Mouse (Mus musculus): ENCODE data around the gene Pdyn. TPM values are rescaled to one million over a fixed set of nuclear protein-coding genes. Genes with fewer than 3 reads are reported as not detected.

Pdyn gene
- polyA plus RNA-seq, 1 experiment = 0.41 TPM

GRCm38 (mm10) chr2:129680236-129680635 is 19.4 kb downstream of the Pdyn start:
- H3K27ac ChIP-seq (ENCODE audit: insufficient read depth, low read depth, low read length) = no peak overlapping the region
- no peaks in the 10 kb centered on the region; the same call in 1 of the 2 replicates for H3K4me1 ChIP-seq (ENCODE audit: control insufficient read depth, insufficient read depth, insufficient read length, low read length)
- WGBS = 76% methylated on average over 3 of the region's 3 CpGs
- H3K27me3 ChIP-seq (ENCODE audit: control insufficient read depth, insufficient read depth, low read length) = no peaks in the 10 kb centered on the region
- H3K4me3 ChIP-seq (ENCODE audit: low read depth, low read length) = no peak overlapping the region
- no peaks in the 10 kb centered on the region for H3K36me3 ChIP-seq (ENCODE audit: control insufficient read depth, insufficient read depth, low read length)
- TF ChIP-seq POLR2A (IDR thresholded peaks at IDR 0.05; ENCODE audit: low read depth, low read length) (no peak), CTCF (IDR thresholded peaks at IDR 0.05; ENCODE audit: extremely low read depth, insufficient read length, insufficient replicate concordance, low read depth, low read length) (no peak)

GRCm38 (mm10) chr2:129679066-129679465 is 20.6 kb downstream of the Pdyn start:
- H3K27ac ChIP-seq (ENCODE audit: insufficient read depth, low read depth, low read length) = no peak overlapping the region
- 65% methylated on average over 5 of the region's 5 CpGs for WGBS
- no peaks in the 10 kb centered on the region for H3K4me1 ChIP-seq (ENCODE audit: control insufficient read depth, insufficient read depth, insufficient read length, low read length)
- H3K36me3 ChIP-seq (ENCODE audit: control insufficient read depth, insufficient read depth, low read length) = no peaks in the 10 kb centered on the region
- H3K4me3 ChIP-seq (ENCODE audit: low read depth, low read length) = no peak overlapping the region
- no peak for TF ChIP-seq POLR2A (IDR thresholded peaks at IDR 0.05; ENCODE audit: low read depth, low read length)
- no peak for TF ChIP-seq CTCF (IDR thresholded peaks at IDR 0.05; ENCODE audit: extremely low read depth, insufficient read length, insufficient replicate concordance, low read depth, low read length)
- H3K27me3 ChIP-seq (ENCODE audit: control insufficient read depth, insufficient read depth, low read length) = no peaks in the 10 kb centered on the region

GRCm38 (mm10) chr2:129677664-129678063 is 22.0 kb downstream of the Pdyn start:
- TF ChIP-seq POLR2A (IDR thresholded peaks at IDR 0.05; ENCODE audit: low read depth, low read length) (no peak), CTCF (IDR thresholded peaks at IDR 0.05; ENCODE audit: extremely low read depth, insufficient read length, insufficient replicate concordance, low read depth, low read length) (no peak)
- Histone ChIP-seq H3K4me3 (ENCODE audit: low read depth, low read length) (no peak overlapping the region), H3K36me3 (ENCODE audit: control insufficient read depth, insufficient read depth, low read length) (no peaks in the 10 kb centered on the region), H3K27me3 (ENCODE audit: control insufficient read depth, insufficient read depth, low read length) (no peaks in the 10 kb centered on the region), H3K4me1 (ENCODE audit: control insufficient read depth, insufficient read depth, insufficient read length, low read length) (no peaks in the 10 kb centered on the region), H3K27ac (ENCODE audit: insufficient read depth, low read depth, low read length) (no peak overlapping the region)
- WGBS = 63% methylated on average over 2 of the region's 2 CpGs

- Histone ChIP-seq H3K4me3 (ENCODE audit: low read depth, low read length) (no peak overlapping the region), H3K27ac (ENCODE audit: insufficient read depth, low read depth, low read length) (no peak overlapping the region), H3K27me3 (ENCODE audit: control insufficient read depth, insufficient read depth, low read length) (no peaks in the 10 kb centered on the region), H3K36me3 (ENCODE audit: control insufficient read depth, insufficient read depth, low read length) (no peaks in the 10 kb centered on the region), H3K4me1 (ENCODE audit: control insufficient read depth, insufficient read depth, insufficient read length, low read length) (no peaks in the 10 kb centered on the region)
- TF ChIP-seq CTCF (IDR thresholded peaks at IDR 0.05; ENCODE audit: extremely low read depth, insufficient read length, insufficient replicate concordance, low read depth, low read length) (peak; percentile 99), POLR2A (IDR thresholded peaks at IDR 0.05; ENCODE audit: low read depth, low read length) (no peak)
- 33% methylated on average over 13 of the region's 13 CpGs for WGBS
Observed at GRCm38 (mm10) chr2:129674935-129675634, 24.6 kb downstream of the Pdyn start.

GRCm38 (mm10) chr2:129671911-129672310 is 27.7 kb downstream of the Pdyn start:
- Histone ChIP-seq H3K36me3 (ENCODE audit: control insufficient read depth, insufficient read depth, low read length) (no peaks in the 10 kb centered on the region), H3K4me1 (ENCODE audit: control insufficient read depth, insufficient read depth, insufficient read length, low read length) (no peaks in the 10 kb centered on the region), H3K27ac (ENCODE audit: insufficient read depth, low read depth, low read length) (no peak overlapping the region), H3K4me3 (ENCODE audit: low read depth, low read length) (no peak overlapping the region), H3K27me3 (ENCODE audit: control insufficient read depth, insufficient read depth, low read length) (no peaks in the 10 kb centered on the region)
- 70% methylated on average over 4 of the region's 4 CpGs for WGBS
- no peak for TF ChIP-seq CTCF (IDR thresholded peaks at IDR 0.05; ENCODE audit: extremely low read depth, insufficient read length, insufficient replicate concordance, low read depth, low read length)
- TF ChIP-seq POLR2A (IDR thresholded peaks at IDR 0.05; ENCODE audit: low read depth, low read length) = no peak

- Histone ChIP-seq H3K36me3 (ENCODE audit: control insufficient read depth, insufficient read depth, low read length) (no peaks in the 10 kb centered on the region), H3K27me3 (ENCODE audit: control insufficient read depth, insufficient read depth, low read length) (no peaks in the 10 kb centered on the region), H3K27ac (ENCODE audit: insufficient read depth, low read depth, low read length) (no peak overlapping the region), H3K4me1 (ENCODE audit: control insufficient read depth, insufficient read depth, insufficient read length, low read length) (no peaks in the 10 kb centered on the region), H3K4me3 (ENCODE audit: low read depth, low read length) (no peak overlapping the region)
- 66% methylated on average over 4 of the region's 4 CpGs for WGBS
- TF ChIP-seq CTCF (IDR thresholded peaks at IDR 0.05; ENCODE audit: extremely low read depth, insufficient read length, insufficient replicate concordance, low read depth, low read length) (no peak), POLR2A (IDR thresholded peaks at IDR 0.05; ENCODE audit: low read depth, low read length) (no peak)
Observed at GRCm38 (mm10) chr2:129662484-129662883, 37.2 kb downstream of the Pdyn start.

GRCm38 (mm10) chr2:129660020-129660419 is 39.6 kb downstream of the Pdyn start:
- no peaks in the 10 kb centered on the region for H3K27me3 ChIP-seq (ENCODE audit: control insufficient read depth, insufficient read depth, low read length)
- no peaks in the 10 kb centered on the region for H3K36me3 ChIP-seq (ENCODE audit: control insufficient read depth, insufficient read depth, low read length)
- H3K4me1 ChIP-seq (ENCODE audit: control insufficient read depth, insufficient read depth, insufficient read length, low read length) = no peaks in the 10 kb centered on the region
- 45% methylated on average over 6 of the region's 6 CpGs for WGBS
- H3K27ac ChIP-seq (ENCODE audit: insufficient read depth, low read depth, low read length) = no peak overlapping the region
- no peak overlapping the region for H3K4me3 ChIP-seq (ENCODE audit: low read depth, low read length)
- TF ChIP-seq POLR2A (IDR thresholded peaks at IDR 0.05; ENCODE audit: low read depth, low read length) = no peak
- peak; percentile 20; the same call in 1 of the 2 replicates for TF ChIP-seq CTCF (IDR thresholded peaks at IDR 0.05; ENCODE audit: extremely low read depth, insufficient read length, insufficient replicate concordance, low read depth, low read length)

Data from small intestine, adult 2 months (tissue).